Mouse (Mus musculus): ENCODE data around the gene Dnajb4.

DNA sequence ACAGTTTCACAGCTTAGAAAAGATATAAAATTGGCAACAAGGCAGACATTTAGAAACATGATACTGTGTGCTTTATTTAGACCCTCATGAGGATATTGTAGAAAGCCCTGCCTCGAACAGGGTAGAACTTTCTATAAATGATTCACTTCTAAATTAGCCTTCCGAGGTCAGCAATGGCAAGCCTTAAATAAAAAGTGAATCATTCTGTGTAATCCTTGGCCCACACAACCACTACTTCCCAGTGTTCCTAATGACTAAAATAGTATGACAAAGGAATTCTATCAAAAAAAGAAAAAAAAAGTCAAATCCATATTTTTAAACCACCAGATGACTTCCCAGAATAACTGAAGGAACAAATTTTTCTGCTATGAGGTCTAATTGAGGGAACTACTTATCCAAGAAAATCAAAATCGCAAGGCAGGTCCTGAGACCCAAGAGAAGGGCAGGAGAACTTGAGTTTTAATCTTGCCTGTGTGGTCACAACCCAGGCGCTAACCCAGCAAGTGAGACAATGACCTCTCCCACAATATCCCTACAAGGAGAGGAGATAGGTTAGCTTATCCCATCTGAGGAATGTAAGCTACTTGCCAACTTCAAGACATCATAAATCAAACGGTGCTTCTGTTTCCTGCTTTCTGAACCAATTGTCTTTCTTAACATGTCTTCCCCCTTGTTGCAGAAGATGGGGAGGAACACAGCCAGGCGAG is 67.0 kb downstream of the Dnajb4 start:
- TF ChIP-seq CTCF (IDR thresholded peaks at IDR 0.05; ENCODE audit: low read depth) (no peak), EP300 (optimal IDR thresholded peaks at IDR 0.05) (no peak)
